Mouse (Mus musculus): ENCODE data around the gene Clns1a. TPM values are rescaled to one million over a fixed set of nuclear protein-coding genes. Genes with fewer than 3 reads are reported as not detected.

Gene Clns1a
- polyA plus RNA-seq, 1 experiment from 2014 or later, result 209 TPM

GRCm38 (mm10) chr7:97733606-97734005 is 37.2 kb downstream of the Clns1a start:
- peaks cover 21% of the 10 kb centered on the region for H3K4me1 ChIP-seq
- peaks cover 3% of the 10 kb centered on the region for H3K27me3 ChIP-seq (ENCODE audit: insufficient read depth, poor library complexity, severe bottlenecking)
- DNase-seq (ENCODE audit: low spot score), result no peak
- no peak overlapping the region for H3K4me3 ChIP-seq
- WGBS, result 78% methylated on average over 5 of the region's 5 CpGs
- no peaks in the 10 kb centered on the region for H3K36me3 ChIP-seq
- no peak overlapping the region for H3K27ac ChIP-seq
- no peaks in the 10 kb centered on the region for H3K9me3 ChIP-seq

DNA sequence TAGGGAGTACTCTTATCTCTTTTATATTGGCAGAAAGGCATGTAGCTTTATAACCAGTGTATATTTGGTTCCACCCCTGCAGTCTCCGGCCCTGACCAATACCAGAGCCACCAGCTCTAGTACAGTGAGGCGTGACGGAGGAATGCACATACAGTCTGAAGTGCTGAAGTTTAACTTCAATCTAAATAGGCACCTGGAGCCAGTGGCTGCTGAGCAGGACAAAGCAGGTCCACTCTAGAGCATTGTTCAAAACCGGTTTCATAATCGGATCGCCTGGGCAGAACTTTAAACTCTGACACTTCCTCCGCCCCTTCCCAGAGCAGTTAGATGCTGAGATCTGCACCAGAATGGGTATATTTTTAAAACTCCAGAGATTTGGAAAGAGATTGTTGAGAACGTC is 38.6 kb downstream of the Clns1a start:
- H3K27ac ChIP-seq, result no peak overlapping the region
- DNase-seq (ENCODE audit: low spot score), result no peak
- peaks cover 3% of the 10 kb centered on the region for H3K27me3 ChIP-seq (ENCODE audit: insufficient read depth, poor library complexity, severe bottlenecking)
- 81% methylated on average over 8 of the region's 8 CpGs for WGBS
- peaks cover 21% of the 10 kb centered on the region for H3K4me1 ChIP-seq
- no peak overlapping the region for H3K4me3 ChIP-seq
- H3K36me3 ChIP-seq, result no peaks in the 10 kb centered on the region
- no peaks in the 10 kb centered on the region for H3K9me3 ChIP-seq

GRCm38 (mm10) chr7:97735886-97736420 is 39.5 kb downstream of the Clns1a start:
- no peak for DNase-seq (ENCODE audit: low spot score)
- H3K4me1 ChIP-seq, result peaks cover 17% of the 10 kb centered on the region
- peaks cover 3% of the 10 kb centered on the region for H3K27me3 ChIP-seq (ENCODE audit: insufficient read depth, poor library complexity, severe bottlenecking)
- 48% methylated on average over 4 of the region's 4 CpGs for WGBS
- no peak overlapping the region for H3K27ac ChIP-seq
- H3K4me3 ChIP-seq, result no peak overlapping the region
- H3K9me3 ChIP-seq, result no peaks in the 10 kb centered on the region
- no peaks in the 10 kb centered on the region for H3K36me3 ChIP-seq

- Histone ChIP-seq H3K4me1 (peaks cover 13% of the 10 kb centered on the region), H3K27ac (peak overlapping the region; percentile 91), H3K36me3 (no peaks in the 10 kb centered on the region), H3K4me3 (peak overlapping the region; percentile 67), H3K27me3 (ENCODE audit: insufficient read depth, poor library complexity, severe bottlenecking) (peaks cover 3% of the 10 kb centered on the region), H3K9me3 (no peaks in the 10 kb centered on the region)
- 7% methylated on average over 12 of the region's 12 CpGs for WGBS
- DNase-seq (ENCODE audit: low spot score), result no peak
Measured at GRCm38 (mm10) chr7:97737256-97737637, 40.8 kb downstream of the Clns1a start.

DNA sequence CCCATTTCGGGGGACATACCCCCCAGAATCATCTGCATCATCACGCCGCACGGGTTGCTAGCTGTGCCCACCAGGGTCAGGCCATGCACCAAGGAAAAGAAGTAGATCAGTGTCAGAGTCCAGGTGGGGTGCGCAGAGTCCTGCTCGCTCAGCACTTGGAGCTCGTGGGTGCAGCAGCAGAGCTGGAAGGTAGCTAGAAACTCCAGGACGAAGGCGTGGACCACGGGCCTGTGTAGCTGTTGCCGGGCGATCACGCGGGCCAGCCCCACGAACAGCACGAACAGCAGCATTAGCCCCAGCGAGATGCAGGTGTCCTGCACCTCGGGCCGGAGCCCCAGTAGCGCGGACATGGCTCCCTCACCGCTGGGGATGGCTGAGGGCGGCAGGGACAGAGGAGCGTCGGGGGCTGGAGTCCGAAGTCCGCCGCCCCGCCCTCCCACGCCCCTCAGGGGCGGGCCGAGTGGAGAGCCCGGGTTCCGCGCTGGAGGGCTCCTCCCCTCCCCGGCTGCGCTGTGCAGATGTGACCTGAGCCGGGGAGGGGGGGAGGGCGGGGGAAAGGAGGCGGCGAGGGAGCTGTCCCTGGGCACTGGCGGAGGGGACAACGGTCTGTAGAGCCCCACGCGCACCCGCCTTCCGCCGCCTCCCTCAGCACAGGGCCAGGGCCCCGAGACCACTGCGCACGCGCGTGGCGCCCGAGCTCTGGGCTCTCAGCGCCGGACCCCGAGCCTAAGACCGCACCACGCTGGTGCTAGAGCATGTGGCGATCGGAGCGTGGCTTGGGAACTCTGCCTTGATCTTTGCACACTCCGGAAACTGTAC is 41.4 kb downstream of the Clns1a start, which contains the start of gene Aqp11:
Gene Aqp11 (minus strand): TSS at position 652 of the 819 bp plus-strand sequence.
- Histone ChIP-seq H3K4me1 (peaks cover 13% of the 10 kb centered on the region), H3K36me3 (no peaks in the 10 kb centered on the region), H3K4me3 (peak within 1 kb of the TSS; percentile 67), H3K27ac (peak within 1 kb of the TSS; percentile 91), H3K27me3 (ENCODE audit: insufficient read depth, poor library complexity, severe bottlenecking) (peaks cover 3% of the 10 kb centered on the region), H3K9me3 (no peaks in the 10 kb centered on the region)
- under 1% methylated on average over 53 of the region's 64 CpGs for WGBS
- DNase-seq (ENCODE audit: low spot score), result peak; percentile 96

- no peak overlapping the region; the same call in 1 of the 2 replicates for H3K27ac ChIP-seq
- no peaks in the 10 kb centered on the region for H3K36me3 ChIP-seq
- no peaks in the 10 kb centered on the region for H3K9me3 ChIP-seq
- 77% methylated on average over 10 of the region's 10 CpGs for WGBS
- no peaks in the 10 kb centered on the region; the same call in 1 of the 2 replicates for H3K27me3 ChIP-seq (ENCODE audit: insufficient read depth, poor library complexity, severe bottlenecking)
- no peak overlapping the region for H3K4me3 ChIP-seq
- peaks cover 13% of the 10 kb centered on the region for H3K4me1 ChIP-seq
- DNase-seq (ENCODE audit: low spot score), result no peak
Measured at GRCm38 (mm10) chr7:97740948-97741347, 44.5 kb downstream of the Clns1a start.

DNA sequence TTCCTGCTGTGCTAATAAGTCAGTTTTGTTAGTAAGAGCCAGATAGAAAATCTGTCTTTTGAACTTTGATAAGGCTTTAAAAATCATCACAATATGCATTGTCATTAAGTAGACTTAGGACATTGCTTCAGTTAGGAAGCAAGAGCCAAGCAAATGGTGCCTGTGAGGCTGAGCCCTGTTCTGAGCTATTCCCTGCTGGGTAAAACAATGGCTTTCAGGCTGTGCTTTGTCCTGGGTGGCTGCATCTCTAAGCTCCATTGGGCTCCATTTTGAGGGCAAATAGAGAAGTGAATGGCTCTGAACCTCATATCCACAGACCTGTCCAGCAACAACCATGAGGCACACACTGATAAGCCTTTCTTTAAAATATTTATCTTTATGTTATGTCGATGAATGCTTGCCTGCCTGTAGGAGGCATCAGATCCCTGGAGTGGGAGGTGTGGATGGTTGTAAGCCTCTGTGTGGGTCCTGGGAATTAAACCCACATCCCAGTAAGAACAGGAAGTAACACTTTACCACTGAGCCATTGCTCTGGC is 45.4 kb downstream of the Clns1a start:
- H3K36me3 ChIP-seq, result no peaks in the 10 kb centered on the region
- DNase-seq (ENCODE audit: low spot score), result no peak
- H3K9me3 ChIP-seq, result no peaks in the 10 kb centered on the region
- H3K27me3 ChIP-seq (ENCODE audit: insufficient read depth, poor library complexity, severe bottlenecking), result no peaks in the 10 kb centered on the region; the same call in 1 of the 2 replicates
- WGBS, result 35% methylated on average over 1 of the region's 1 CpGs
- peaks cover 12% of the 10 kb centered on the region for H3K4me1 ChIP-seq
- no peak overlapping the region for H3K27ac ChIP-seq
- H3K4me3 ChIP-seq, result no peak overlapping the region

- Histone ChIP-seq H3K4me3 (no peak overlapping the region), H3K4me1 (peaks cover 8% of the 10 kb centered on the region), H3K27me3 (ENCODE audit: insufficient read depth, poor library complexity, severe bottlenecking) (no peaks in the 10 kb centered on the region), H3K36me3 (no peaks in the 10 kb centered on the region), H3K27ac (no peak overlapping the region), H3K9me3 (no peaks in the 10 kb centered on the region)
- DNase-seq (ENCODE audit: low spot score), result no peak
- WGBS, result 19% methylated on average over 3 of the region's 3 CpGs
Measured at GRCm38 (mm10) chr7:97745299-97745698, 48.9 kb downstream of the Clns1a start.

- H3K27me3 ChIP-seq (ENCODE audit: insufficient read depth, poor library complexity, severe bottlenecking), result no peaks in the 10 kb centered on the region
Measured at GRCm38 (mm10) chr7:97747176-97747707, 50.8 kb downstream of the Clns1a start.

GRCm38 (mm10) chr7:97747787-97748497 is 51.5 kb downstream of the Clns1a start:
- Histone ChIP-seq H3K4me3 (peak overlapping the region; percentile 31; the same call in 1 of the 2 replicates), H3K4me1 (peaks cover 8% of the 10 kb centered on the region), H3K27ac (peak overlapping the region; percentile 10; the same call in 1 of the 2 replicates), H3K9me3 (no peaks in the 10 kb centered on the region), H3K27me3 (ENCODE audit: insufficient read depth, poor library complexity, severe bottlenecking) (no peaks in the 10 kb centered on the region), H3K36me3 (no peaks in the 10 kb centered on the region)
- 27% methylated on average over 28 of the region's 28 CpGs for WGBS
- DNase-seq (ENCODE audit: low spot score), result peak; percentile 91

More at GRCm38 (mm10) chr7:97747176-97747707, 50.8 kb downstream of the Clns1a start:
- Histone ChIP-seq H3K4me3 (no peak overlapping the region), H3K36me3 (no peaks in the 10 kb centered on the region), H3K27ac (peak overlapping the region; percentile 10; the same call in 1 of the 2 replicates), H3K4me1 (peaks cover 8% of the 10 kb centered on the region), H3K9me3 (no peaks in the 10 kb centered on the region)
- no peak for DNase-seq (ENCODE audit: low spot score)
- WGBS, result 64% methylated on average over 4 of the region's 4 CpGs

DNA sequence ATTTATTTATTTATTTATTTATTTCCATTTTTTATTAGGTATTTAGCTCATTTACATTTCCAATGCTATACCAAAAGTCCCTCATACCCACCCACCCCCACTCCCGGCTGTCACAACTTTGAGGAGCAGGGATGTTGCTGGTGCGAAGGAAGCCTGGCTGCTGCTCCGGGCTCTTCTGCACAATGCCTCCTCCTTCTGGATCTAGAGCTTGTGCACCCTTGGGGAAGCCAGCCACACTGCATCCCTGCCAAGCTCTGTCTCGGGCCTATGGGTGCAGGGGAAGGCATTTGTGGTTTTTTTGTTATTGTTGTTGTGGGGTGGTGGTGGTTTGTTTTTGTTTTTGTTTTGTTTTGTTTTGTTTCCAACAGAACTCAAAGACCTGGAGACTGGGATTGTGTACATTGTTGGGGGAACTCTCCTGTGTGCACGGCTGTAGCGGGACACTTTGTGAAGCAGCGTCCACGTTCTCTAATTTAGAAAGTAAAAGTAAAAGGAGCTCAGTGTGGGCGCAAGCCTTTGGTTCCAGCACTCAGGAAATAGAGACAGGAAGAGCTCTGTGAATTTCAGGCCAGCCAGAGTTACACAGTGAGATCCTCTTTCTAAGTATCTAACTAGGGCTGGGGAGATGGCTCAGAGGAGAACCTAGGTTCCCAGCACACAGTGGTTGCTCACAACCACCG is 52.2 kb downstream of the Clns1a start:
- no peaks in the 10 kb centered on the region for H3K36me3 ChIP-seq
- WGBS, result 58% methylated on average over 10 of the region's 10 CpGs
- peak overlapping the region; percentile 62; the same call in 1 of the 2 replicates for H3K27ac ChIP-seq
- H3K9me3 ChIP-seq, result no peaks in the 10 kb centered on the region
- peaks cover 8% of the 10 kb centered on the region for H3K4me1 ChIP-seq
- no peaks in the 10 kb centered on the region for H3K27me3 ChIP-seq (ENCODE audit: insufficient read depth, poor library complexity, severe bottlenecking)
- H3K4me3 ChIP-seq, result peak overlapping the region; percentile 20
- no peak for DNase-seq (ENCODE audit: low spot score)
